Mouse (Mus musculus) midbrain, embryonic 12.5 days (tissue): Measurements from ENCODE around the gene Map7. TPM values are rescaled to one million over a fixed set of nuclear protein-coding genes. Genes with fewer than 3 reads are reported as not detected.
A peak's percentile ranks its signal among the peaks of the same experiment; 100 is the strongest.

Experiments used
- ATAC-seq: fragments of 200-750 bp; cut with Nextera tagmentation; 2 replicates; pipeline ENCODE4 v1.8.0; 2017; ENCODE audit warnings: low read depth, moderate TSS enrichment, moderate library complexity; ENCODE audit not compliant: low FRiP score
- H3K27ac ChIP-seq: fragments of 300-500 bp; sonication (generic); replicated peaks from 2 replicates; pipeline ENCODE4 v1.5.1; 2016; ENCODE audit warnings: mild to moderate bottlenecking
- H3K27me3 ChIP-seq: fragments of 300-500 bp; sonication (generic); 2 replicates; pipeline ENCODE4 v1.6.1; 2016; ENCODE audit warnings: mild to moderate bottlenecking
- H3K36me3 ChIP-seq: fragments of 300-500 bp; sonication (generic); 2 replicates; pipeline ENCODE4 v1.6.1; 2016
- H3K4me1 ChIP-seq: fragments of 300-500 bp; sonication (generic); 2 replicates; pipeline ENCODE4 v1.6.1; 2016
- H3K4me2 ChIP-seq: fragments of 300-500 bp; sonication (generic); replicated peaks from 2 replicates; pipeline ENCODE4 v1.6.1; 2016; ENCODE audit warnings: mild to moderate bottlenecking, moderate library complexity
- H3K4me3 ChIP-seq: fragments of 300-500 bp; sonication (generic); 2 replicates; pipeline ENCODE4 v1.5.1; 2016; ENCODE audit warnings: mild to moderate bottlenecking
- H3K9ac ChIP-seq: fragments of 300-500 bp; sonication (generic); replicated peaks from 2 replicates; pipeline ENCODE4 v1.6.1; 2016; ENCODE audit warnings: mild to moderate bottlenecking, moderate library complexity
- H3K9me3 ChIP-seq: fragments of 300-500 bp; sonication (generic); 2 replicates; pipeline ENCODE4 v1.6.1; 2016; ENCODE audit warnings: mild to moderate bottlenecking
- WGBS: fragments of 180-500 bp; shearing (Covaris S2); methylation state at CpG from one replicate; pipeline ENCODE4 v1.1.7; 2016; 5-methylcytosine and 5-hydroxymethylcytosine counted together
- polyA plus RNA-seq: library from polyadenylated mRNA; unstranded; fragments of >200 nt; fragmentation: Nextera tagmentation; extraction: Ambion mirVana; gene quantifications from 2 replicates; pipeline ENCODE4 v1.2.1, GENCODE M21; 2016

Gene Map7
- polyA plus RNA-seq, 1 experiment from 2014 or later = 5.5 TPM

DNA sequence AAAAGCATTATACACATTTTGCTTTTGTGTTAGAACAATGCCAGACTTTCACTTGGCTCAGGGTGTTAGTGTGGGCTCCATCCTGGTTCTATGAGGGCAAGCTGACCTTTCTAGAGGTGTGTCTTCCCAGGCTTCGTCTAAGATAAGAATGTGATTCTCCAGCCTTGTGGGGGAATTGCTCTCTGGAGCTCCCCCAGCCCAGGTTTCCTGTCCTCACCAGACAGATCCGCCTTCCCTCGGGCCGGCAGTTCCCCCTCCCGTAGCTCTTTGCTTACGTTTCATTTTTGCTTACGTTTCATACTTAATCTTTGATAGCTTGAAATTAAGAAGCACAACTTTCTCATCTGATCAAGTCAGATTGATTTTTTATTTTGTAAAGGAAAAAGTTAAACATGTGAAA is 48.8 kb downstream of the Map7 start:
- no peak overlapping the region for H3K9ac ChIP-seq
- peaks cover 5% of the 10 kb centered on the region; the same call in 1 of the 2 replicates for H3K4me1 ChIP-seq
- WGBS = 85% methylated on average over 7 of the region's 7 CpGs
- H3K36me3 ChIP-seq = no peaks in the 10 kb centered on the region
- H3K4me3 ChIP-seq = no peak overlapping the region
- no peak overlapping the region for H3K27ac ChIP-seq
- no peak overlapping the region for H3K4me2 ChIP-seq
- H3K27me3 ChIP-seq = no peaks in the 10 kb centered on the region
- H3K9me3 ChIP-seq = no peaks in the 10 kb centered on the region
- no peak for ATAC-seq

DNA sequence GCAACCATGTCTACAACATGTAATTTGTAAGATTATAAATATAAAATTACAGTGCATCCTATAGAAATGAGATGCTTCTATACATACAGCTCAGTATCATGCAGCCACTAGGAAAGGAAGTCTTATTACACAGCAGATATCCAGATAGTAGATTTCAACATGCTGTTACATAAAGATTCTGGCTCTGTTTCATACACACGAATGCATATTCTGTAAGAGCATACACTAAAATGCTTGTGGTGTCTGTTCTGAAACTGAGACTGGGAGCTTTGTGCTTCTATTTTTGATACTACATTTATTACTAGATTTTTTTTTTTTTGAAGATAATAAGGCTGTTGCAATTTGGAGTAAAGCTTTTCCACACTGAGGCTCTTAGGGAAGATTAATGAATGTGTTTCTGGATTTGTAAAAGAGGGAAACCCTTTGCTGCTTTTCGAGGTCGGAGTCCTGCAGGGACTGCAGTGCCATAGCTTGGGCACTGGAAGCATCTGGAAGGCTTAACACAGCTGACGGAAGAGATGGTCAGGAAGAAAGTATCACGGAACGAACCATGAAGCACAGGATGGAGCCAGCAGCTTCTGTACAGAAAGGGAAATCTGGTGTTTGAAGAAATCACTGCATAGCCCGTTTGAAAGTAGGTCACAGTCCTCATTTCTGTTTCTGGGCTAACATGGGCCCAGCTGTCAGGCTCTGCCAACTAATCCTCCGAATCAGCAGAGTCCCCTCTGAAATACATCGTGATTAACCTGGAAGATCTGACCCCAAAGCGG is 50.9 kb downstream of the Map7 start:
- WGBS = 70% methylated on average over 10 of the region's 10 CpGs
- H3K27me3 ChIP-seq = no peaks in the 10 kb centered on the region
- H3K4me3 ChIP-seq = no peak overlapping the region
- H3K9me3 ChIP-seq = no peaks in the 10 kb centered on the region
- H3K4me1 ChIP-seq = peaks cover 10% of the 10 kb centered on the region; the same call in 1 of the 2 replicates
- ATAC-seq = no peak
- no peak overlapping the region for H3K4me2 ChIP-seq
- H3K9ac ChIP-seq = no peak overlapping the region
- H3K36me3 ChIP-seq = no peaks in the 10 kb centered on the region
- no peak overlapping the region for H3K27ac ChIP-seq

DNA sequence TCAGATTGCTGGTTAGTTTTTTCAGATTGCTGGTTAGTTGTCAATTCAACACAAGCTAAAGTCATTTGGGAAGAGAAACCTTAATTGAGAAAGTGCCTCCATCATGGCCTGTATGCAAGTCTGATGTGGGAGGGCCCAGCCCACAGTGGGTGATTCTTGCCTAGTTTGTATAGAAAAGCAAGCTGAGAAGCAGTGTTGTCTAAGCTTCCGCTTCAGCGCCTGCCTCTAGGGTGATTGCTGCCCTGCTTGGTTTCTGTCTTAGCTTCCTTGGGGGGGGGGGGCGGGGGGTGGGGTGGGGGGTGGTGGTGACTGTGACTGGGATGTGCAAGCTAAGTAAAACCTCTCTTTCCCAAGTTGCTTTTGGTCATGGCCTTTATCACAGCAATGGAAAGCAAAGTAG is 53.0 kb downstream of the Map7 start:
- Histone ChIP-seq H3K4me3 (no peak overlapping the region), H3K9me3 (no peaks in the 10 kb centered on the region), H3K36me3 (no peaks in the 10 kb centered on the region), H3K4me1 (peaks cover 20% of the 10 kb centered on the region; the same call in 1 of the 2 replicates), H3K27ac (no peak overlapping the region), H3K9ac (no peak overlapping the region), H3K4me2 (no peak overlapping the region), H3K27me3 (peaks cover 5% of the 10 kb centered on the region; the same call in 1 of the 2 replicates)
- WGBS = 14% methylated on average over 3 of the region's 3 CpGs
- ATAC-seq = no peak

DNA sequence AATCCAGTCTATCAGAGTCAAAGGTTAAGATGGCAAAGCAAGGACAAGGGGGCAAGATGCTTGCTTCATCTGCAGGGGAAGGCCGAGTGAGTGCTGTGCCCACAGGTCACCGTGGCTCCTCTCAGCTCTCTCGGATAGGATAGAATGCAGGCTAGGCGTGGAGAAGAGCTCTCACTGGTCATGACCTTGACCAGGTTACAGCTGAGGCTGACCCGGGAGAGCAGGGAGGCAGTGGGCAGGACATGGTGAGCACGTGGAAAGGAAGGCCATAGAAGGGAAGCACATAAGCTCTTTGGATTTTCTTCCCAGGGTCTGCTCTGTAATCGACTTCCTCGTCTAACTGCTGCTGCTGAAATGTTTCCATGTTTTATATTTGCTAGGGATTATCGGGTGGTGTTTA is 53.9 kb downstream of the Map7 start:
- Histone ChIP-seq H3K4me1 (peaks cover 20% of the 10 kb centered on the region; the same call in 1 of the 2 replicates), H3K9me3 (no peaks in the 10 kb centered on the region), H3K9ac (no peak overlapping the region), H3K27me3 (peaks cover 5% of the 10 kb centered on the region; the same call in 1 of the 2 replicates), H3K4me3 (no peak overlapping the region), H3K4me2 (no peak overlapping the region), H3K27ac (no peak overlapping the region), H3K36me3 (no peaks in the 10 kb centered on the region)
- WGBS = 71% methylated on average over 9 of the region's 9 CpGs
- no peak for ATAC-seq

DNA sequence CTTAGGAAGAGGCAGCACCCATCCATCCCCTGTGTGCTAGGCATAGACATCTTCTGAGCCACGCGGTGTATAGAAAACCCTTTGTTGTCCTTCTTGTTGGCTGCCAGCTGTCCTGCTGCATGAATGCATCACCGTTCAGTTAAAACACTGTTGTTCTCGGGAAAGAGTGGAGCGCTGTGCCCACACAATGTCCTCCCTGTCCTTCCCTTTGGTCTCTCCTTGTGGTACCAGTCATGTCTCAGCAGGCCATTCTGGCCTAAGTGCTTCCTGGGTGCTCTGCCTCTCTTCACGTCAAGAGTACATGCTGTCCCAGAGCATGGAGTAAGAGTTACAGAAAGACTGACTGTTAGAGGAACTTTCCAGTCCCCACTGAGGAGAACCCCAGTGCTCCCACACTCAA is 54.5 kb downstream of the Map7 start:
- H3K4me3 ChIP-seq = no peak overlapping the region
- no peaks in the 10 kb centered on the region for H3K9me3 ChIP-seq
- H3K36me3 ChIP-seq = no peaks in the 10 kb centered on the region
- H3K4me2 ChIP-seq = no peak overlapping the region
- no peak for ATAC-seq
- WGBS = 73% methylated on average over 6 of the region's 6 CpGs
- H3K4me1 ChIP-seq = peaks cover 20% of the 10 kb centered on the region; the same call in 1 of the 2 replicates
- H3K9ac ChIP-seq = no peak overlapping the region
- no peak overlapping the region for H3K27ac ChIP-seq
- H3K27me3 ChIP-seq = peaks cover 5% of the 10 kb centered on the region; the same call in 1 of the 2 replicates

DNA sequence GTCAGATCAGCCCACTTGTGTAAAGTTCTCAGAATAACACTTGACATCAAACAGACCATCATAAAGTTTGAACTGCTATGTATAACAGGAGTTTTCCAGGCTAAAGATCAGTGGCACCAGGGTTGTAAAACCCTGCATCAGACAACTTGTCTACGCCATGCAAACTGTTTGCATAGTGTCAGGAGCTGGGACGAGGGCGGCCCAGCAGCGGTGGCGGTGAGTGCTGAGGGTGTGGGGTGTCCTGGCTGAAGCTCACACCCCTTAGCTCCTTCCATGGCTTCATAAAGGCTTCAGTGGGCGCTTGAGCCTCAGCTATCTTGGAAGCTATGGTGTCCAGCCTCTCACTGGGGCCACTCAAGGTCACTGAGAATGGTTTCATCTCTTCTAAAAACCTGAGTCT is 55.2 kb downstream of the Map7 start:
- H3K9ac ChIP-seq = no peak overlapping the region
- H3K27me3 ChIP-seq = peaks cover 5% of the 10 kb centered on the region; the same call in 1 of the 2 replicates
- H3K36me3 ChIP-seq = no peaks in the 10 kb centered on the region
- no peak overlapping the region for H3K4me2 ChIP-seq
- no peak overlapping the region for H3K4me3 ChIP-seq
- no peaks in the 10 kb centered on the region for H3K9me3 ChIP-seq
- no peak for ATAC-seq
- no peak overlapping the region for H3K27ac ChIP-seq
- WGBS = 90% methylated on average over 6 of the region's 6 CpGs
- peaks cover 20% of the 10 kb centered on the region; the same call in 1 of the 2 replicates for H3K4me1 ChIP-seq

DNA sequence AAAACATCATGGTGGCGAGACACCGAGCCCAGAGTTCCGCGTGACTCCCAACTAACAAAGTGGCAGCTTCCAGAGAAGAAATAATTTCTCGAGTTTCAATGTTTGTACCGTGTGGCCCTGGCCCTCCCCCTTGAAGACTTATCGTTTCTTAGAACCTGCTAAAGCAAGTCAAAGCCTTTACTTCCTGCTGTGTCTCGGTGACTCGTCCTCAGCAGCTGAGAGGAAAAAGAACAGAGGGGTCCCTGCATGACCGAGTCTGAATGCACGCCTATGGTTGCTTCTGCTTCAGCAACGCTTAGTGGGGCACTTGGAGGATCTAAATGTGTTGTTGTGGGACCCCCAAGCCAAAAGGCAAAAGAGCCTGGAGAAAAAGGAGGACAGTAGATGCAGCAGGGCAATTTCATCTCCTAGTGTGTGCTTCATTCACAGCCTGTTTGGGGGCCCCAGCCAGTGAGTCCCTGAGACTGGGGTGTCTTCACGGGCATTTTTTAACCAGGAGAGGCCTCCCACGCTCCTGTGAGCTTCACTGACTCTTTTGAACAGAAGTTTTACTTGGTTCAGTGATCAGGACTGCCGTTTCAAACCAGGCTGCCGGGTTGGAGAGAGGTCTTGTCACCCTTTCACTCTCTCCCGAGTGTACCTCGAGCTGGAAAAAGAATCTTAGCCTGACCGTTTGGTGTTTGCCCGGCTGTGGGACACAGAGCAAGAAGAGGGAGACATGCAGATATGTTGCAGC is 56.6 kb downstream of the Map7 start:
- H3K27me3 ChIP-seq = peaks cover 5% of the 10 kb centered on the region; the same call in 1 of the 2 replicates
- no peaks in the 10 kb centered on the region for H3K36me3 ChIP-seq
- H3K27ac ChIP-seq = peak overlapping the region; percentile 20; the same call in 1 of the 2 replicates
- no peak for ATAC-seq
- no peak overlapping the region for H3K9ac ChIP-seq
- H3K4me1 ChIP-seq = peaks cover 20% of the 10 kb centered on the region; the same call in 1 of the 2 replicates
- no peak overlapping the region for H3K4me3 ChIP-seq
- WGBS = 17% methylated on average over 20 of the region's 20 CpGs
- H3K4me2 ChIP-seq = peak overlapping the region; percentile 35
- no peaks in the 10 kb centered on the region for H3K9me3 ChIP-seq

DNA sequence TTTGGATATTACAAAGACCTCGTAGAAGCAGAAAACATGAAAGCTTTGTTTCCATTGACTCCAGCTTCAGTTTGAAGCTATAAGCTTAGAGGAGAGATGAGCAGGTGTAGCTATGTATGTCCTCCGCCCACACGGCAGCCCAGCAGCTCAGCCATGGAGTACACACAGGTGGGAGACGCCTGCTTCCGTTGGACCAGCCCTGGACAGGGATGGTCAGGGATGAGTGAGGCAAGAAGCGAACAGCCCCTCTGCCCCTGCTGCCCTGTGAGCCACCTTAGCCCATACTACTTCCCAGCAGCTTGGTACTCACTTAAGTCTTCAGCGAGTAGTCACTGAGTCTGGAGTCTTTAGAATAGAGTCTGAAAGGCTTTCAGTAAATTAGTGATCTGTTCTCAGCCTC is 58.7 kb downstream of the Map7 start:
- 65% methylated on average over 7 of the region's 7 CpGs for WGBS
- no peak for ATAC-seq
- Histone ChIP-seq H3K4me1 (peaks cover 20% of the 10 kb centered on the region; the same call in 1 of the 2 replicates), H3K36me3 (no peaks in the 10 kb centered on the region), H3K27ac (no peak overlapping the region), H3K27me3 (peaks cover 5% of the 10 kb centered on the region; the same call in 1 of the 2 replicates), H3K4me3 (no peak overlapping the region), H3K9me3 (no peaks in the 10 kb centered on the region), H3K4me2 (no peak overlapping the region), H3K9ac (no peak overlapping the region)

DNA sequence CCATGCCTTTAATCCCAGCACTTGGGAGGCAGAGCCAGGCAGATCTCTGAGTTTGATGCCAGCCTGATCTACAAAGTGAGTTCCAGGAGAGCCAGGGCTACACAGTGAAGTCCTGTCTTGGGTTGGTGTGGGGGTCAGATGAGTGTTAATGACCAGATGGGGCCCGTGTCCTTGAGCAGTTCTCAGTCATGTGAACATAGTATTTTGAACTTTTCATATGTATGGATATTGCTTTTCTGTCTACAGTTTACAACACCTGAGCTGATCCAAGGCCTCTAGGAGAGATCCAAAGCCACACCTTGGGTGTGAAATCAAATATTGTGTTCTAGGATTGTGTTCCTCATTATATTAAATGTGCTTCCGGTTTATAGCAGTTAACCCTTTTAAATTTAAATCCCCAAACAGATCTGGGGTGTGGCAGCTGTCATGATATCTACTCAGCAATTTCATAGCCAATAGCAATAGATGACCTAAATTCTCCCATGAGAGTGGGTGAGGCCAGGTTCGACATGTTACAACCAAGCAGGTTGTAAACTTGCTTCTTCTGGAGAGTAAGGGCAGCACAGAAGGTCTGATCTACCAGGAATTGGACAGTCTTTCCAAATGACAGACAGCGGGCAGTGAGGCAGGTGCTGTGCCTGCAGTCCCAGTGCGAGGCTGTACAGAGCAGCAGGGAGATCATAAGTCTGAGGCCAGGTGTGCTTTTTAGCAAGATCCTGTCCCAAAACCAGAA is 61.5 kb downstream of the Map7 start:
- H3K27me3 ChIP-seq = peaks cover 5% of the 10 kb centered on the region; the same call in 1 of the 2 replicates
- peaks cover 11% of the 10 kb centered on the region; the same call in 1 of the 2 replicates for H3K4me1 ChIP-seq
- no peak overlapping the region for H3K9ac ChIP-seq
- no peak overlapping the region for H3K27ac ChIP-seq
- WGBS = 89% methylated on average over 5 of the region's 5 CpGs
- H3K36me3 ChIP-seq = no peaks in the 10 kb centered on the region
- ATAC-seq = no peak
- no peak overlapping the region for H3K4me2 ChIP-seq
- H3K4me3 ChIP-seq = no peak overlapping the region
- H3K9me3 ChIP-seq = no peaks in the 10 kb centered on the region

DNA sequence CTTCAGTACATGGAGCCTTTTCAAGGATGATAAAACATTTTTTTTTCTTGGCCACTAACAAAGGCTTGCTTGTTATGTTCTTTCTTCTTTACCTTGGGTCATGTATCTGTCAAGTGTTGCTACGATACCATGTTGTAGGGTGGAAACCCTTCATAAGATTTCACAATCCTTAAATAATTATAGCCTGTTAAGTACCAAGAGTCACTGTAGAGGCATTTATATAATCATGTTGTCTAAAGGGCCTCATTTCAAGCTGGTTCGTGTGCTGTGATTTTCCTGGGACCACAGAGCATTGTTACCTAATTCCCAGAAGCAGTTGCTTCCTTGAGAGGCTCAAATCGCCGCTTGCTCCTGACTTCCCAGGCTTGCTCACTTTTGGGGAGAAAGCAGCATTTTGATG is 66.1 kb downstream of the Map7 start:
- H3K9ac ChIP-seq = no peak overlapping the region
- H3K9me3 ChIP-seq = no peaks in the 10 kb centered on the region
- H3K4me3 ChIP-seq = no peak overlapping the region
- no peaks in the 10 kb centered on the region for H3K4me1 ChIP-seq
- no peak for ATAC-seq
- WGBS = 86% methylated on average over 4 of the region's 4 CpGs
- no peaks in the 10 kb centered on the region for H3K36me3 ChIP-seq
- no peaks in the 10 kb centered on the region for H3K27me3 ChIP-seq
- no peak overlapping the region for H3K27ac ChIP-seq
- no peak overlapping the region for H3K4me2 ChIP-seq

DNA sequence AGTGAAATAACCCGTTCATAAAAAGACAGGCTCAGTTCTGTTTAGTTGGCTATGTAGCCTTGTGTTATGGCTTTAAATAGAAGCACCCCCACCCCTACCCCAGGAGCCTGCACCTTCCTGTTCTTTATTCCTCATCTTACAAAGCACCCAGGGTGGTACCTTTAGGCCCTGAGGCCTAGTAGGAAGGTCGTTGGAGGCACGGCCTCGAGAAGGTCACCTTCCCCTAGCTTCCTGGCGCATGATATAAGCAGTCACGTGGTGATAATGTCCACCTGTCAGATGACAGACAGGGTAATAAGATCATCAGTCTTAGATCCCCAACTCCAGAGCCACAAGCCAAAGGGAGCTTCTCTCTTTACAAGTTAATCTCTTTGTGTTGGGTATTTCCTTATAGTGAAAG is 68.7 kb downstream of the Map7 start:
- Histone ChIP-seq H3K9me3 (no peaks in the 10 kb centered on the region), H3K27me3 (no peaks in the 10 kb centered on the region), H3K4me1 (no peaks in the 10 kb centered on the region), H3K4me2 (no peak overlapping the region), H3K36me3 (no peaks in the 10 kb centered on the region), H3K4me3 (no peak overlapping the region), H3K27ac (no peak overlapping the region), H3K9ac (no peak overlapping the region)
- no peak for ATAC-seq
- 80% methylated on average over 6 of the region's 6 CpGs for WGBS

DNA sequence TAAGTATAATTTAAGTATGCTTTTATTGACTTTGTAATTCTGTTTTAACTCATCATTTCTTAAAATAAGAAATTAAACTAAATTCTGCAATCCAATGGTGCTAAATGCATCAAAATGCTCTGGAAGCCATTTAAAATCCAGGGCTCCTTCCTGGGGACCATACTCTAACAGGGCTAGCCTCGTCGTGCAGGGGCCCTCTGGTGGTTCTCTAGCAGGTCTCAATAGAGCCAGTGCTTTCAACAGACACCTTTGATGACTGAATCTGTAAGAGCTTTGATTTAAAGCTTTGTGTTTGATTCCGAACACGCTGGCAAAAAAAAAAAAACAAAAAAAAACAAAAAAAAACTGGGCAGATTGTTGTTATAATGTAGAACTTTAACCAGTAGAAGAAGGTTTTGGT is 70.6 kb downstream of the Map7 start:
- 78% methylated on average over 4 of the region's 4 CpGs for WGBS
- H3K9me3 ChIP-seq = no peaks in the 10 kb centered on the region

More for the DNA sequence above, 70.6 kb downstream of the Map7 start:
- Histone ChIP-seq H3K9ac (no peak overlapping the region), H3K36me3 (no peaks in the 10 kb centered on the region), H3K4me3 (no peak overlapping the region), H3K27ac (no peak overlapping the region), H3K4me1 (no peaks in the 10 kb centered on the region), H3K4me2 (no peak overlapping the region), H3K27me3 (no peaks in the 10 kb centered on the region)
- no peak for ATAC-seq
